Mouse (Mus musculus): Measurements from ENCODE around the gene Srp54c.
"Not testable (repeated sequence)": the region's sequence is repeated elsewhere in the genome, so short reads cannot be mapped to it uniquely, and the experiment has no call there.

The Srp54c gene

GRCm38 (mm10) chr12:55229626-55230519 is at the start of gene Srp54c:
Gene Srp54c, plus strand, starts transcription at chr12:55230168.
- DNase-seq, result not testable (repeated sequence)

GRCm38 (mm10) chr12:55187686-55188085 is 42.3 kb upstream of the Srp54c start:
- not testable (repeated sequence) for DNase-seq

GRCm38 (mm10) chr12:55189127-55189526 is 40.8 kb upstream of the Srp54c start:
- not testable (repeated sequence) for DNase-seq

- DNase-seq, result not testable (repeated sequence)
These were observed 30.7 kb upstream of the Srp54c start, which contains the start of gene 1700047I17Rik2 for GRCm38 (mm10) chr12:55199306-55199705. Gene 1700047I17Rik2, plus strand, starts transcription at chr12:55199592.

- DNase-seq, result not testable (repeated sequence)
These were observed 30.2 kb upstream of the Srp54c start for GRCm38 (mm10) chr12:55199799-55200198.

- DNase-seq, result not testable (repeated sequence)
These were observed 17.0 kb upstream of the Srp54c start for GRCm38 (mm10) chr12:55212944-55213343.

- DNase-seq, result not testable (repeated sequence)
These were observed 523 bp downstream of the Srp54c start for GRCm38 (mm10) chr12:55230520-55230861.

GRCm38 (mm10) chr12:55242243-55242642 is 12.3 kb downstream of the Srp54c start:
- DNase-seq, result not testable (repeated sequence)

GRCm38 (mm10) chr12:55261950-55262349 is 32.0 kb downstream of the Srp54c start:
- not testable (repeated sequence) for DNase-seq

GRCm38 (mm10) chr12:55263385-55263784 is 33.4 kb downstream of the Srp54c start:
- not testable (repeated sequence) for DNase-seq

GRCm38 (mm10) chr12:55272243-55272642 is 42.3 kb downstream of the Srp54c start:
- no peak for DNase-seq

- not testable (repeated sequence) for DNase-seq
These were observed 47.6 kb downstream of the Srp54c start for GRCm38 (mm10) chr12:55277583-55277982.

GRCm38 (mm10) chr12:55298112-55298511 is 68.1 kb downstream of the Srp54c start:
- no peak for DNase-seq

- DNase-seq, result no peak
These were observed 69.4 kb downstream of the Srp54c start, which contains the start of gene 1110008L16Rik for GRCm38 (mm10) chr12:55299336-55299735. Gene 1110008L16Rik, plus strand, starts transcription at chr12:55299577.

GRCm38 (mm10) chr12:55300820-55301351 is 70.9 kb downstream of the Srp54c start:
- no peak for DNase-seq

- no peak for DNase-seq
These were observed 71.7 kb downstream of the Srp54c start for GRCm38 (mm10) chr12:55301472-55302300.

GRCm38 (mm10) chr12:55302485-55303441 is 72.8 kb downstream of the Srp54c start, which contains the start of gene Ppp2r3c:
Gene Ppp2r3c, minus strand, starts transcription at chr12:55302998.
- peak; percentile 94 for DNase-seq

GRCm38 (mm10) chr12:55306371-55306770 is 76.4 kb downstream of the Srp54c start:
- DNase-seq, result no peak

GRCm38 (mm10) chr12:55307566-55307965 is 77.6 kb downstream of the Srp54c start:
- no peak for DNase-seq

- no peak for DNase-seq
These were observed 78.8 kb downstream of the Srp54c start for GRCm38 (mm10) chr12:55308731-55309130.

- no peak for DNase-seq
These were observed 79.5 kb downstream of the Srp54c start for GRCm38 (mm10) chr12:55309501-55309900.

GRCm38 (mm10) chr12:55311841-55312240 is 81.9 kb downstream of the Srp54c start:
- DNase-seq, result no peak
